Mouse (Mus musculus) brain, embryonic 18.5 days (tissue): Measurements from ENCODE around the gene Chchd3.

ENCODE experiments used
- DNase-seq: peaks from one replicate; pipeline ENCODE4 v3.0.0-alpha.2; 2012; ENCODE audit warnings: low read depth, low spot score

Gene Chchd3

DNA sequence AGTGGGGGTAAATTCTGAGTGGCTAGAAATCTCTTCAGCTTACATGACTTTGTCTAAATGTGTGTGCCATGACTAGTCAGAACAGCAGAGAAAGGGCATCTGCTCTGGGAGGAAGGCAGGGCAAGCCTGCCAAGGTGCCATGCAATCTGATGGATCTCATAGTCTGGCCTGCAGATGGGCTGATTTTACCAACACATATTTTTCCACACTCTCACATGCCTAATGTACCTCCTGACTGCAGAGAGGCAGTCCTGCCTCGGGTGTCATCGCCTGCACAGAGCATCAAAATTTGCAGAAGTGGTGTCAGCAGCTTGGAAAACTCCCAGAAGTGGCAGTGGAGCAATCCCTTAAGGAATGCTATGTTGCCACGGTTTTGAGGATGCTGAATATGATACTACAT, 55.5 kb downstream of the Chchd3 start:
- peak; percentile 34 for DNase-seq

DNA sequence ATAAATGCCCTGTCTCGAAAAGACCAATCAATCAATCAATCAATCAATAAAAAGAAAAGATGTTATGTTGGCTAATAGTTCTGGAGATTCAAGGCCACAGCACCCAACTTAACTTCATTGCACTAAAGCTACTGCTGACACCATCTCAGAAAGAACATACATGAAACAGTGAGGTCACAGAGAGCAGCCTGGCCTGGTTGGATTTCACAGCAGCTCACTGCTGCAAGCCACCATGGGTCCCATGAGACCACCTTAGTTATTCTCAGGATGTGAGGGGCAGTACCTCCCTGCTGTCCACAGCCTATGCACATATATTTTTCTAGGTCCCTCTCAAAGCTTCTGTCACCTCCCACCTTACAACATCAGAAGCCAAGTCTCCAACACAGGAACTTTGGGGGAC, 57.1 kb downstream of the Chchd3 start:
- no peak for DNase-seq

DNA sequence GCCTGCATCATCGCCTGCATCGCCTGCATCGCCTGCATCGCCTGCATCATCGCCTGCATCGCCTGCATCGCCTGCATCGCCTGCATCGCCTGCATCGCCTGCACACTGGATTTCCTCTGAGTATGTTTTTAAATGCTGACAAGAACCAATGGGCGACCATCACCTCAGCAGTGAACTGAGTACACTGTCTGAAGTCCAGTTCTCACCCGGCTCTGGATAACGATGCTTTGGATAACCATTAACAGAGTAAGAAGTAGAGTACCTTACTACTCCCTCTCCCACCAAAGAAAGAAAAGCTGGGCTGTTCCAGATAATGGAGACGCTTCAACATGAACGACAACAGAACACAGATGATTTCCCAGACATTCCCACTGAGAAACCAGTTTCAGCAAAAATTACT, 58.8 kb downstream of the Chchd3 start:
- no peak for DNase-seq

DNA sequence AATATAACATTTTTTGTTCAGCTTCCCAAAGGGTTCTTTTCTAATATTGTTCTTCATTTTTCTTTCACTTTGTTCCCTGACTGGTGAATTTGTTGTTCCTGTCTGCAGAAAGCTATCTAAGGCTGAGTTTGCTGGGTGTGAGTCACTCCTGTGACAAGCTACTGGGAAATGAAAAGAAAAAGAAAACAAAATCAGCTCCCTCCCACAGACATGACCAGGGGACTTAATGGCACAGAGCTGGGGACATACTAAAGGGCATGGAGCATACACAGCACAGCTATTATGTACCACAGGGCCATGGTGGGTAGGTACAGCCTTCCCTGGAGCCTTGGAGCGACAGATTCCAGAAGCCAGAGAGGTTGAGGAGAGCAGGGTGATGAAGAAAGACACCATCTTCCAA, 63.5 kb downstream of the Chchd3 start:
- DNase-seq, result no peak

DNA sequence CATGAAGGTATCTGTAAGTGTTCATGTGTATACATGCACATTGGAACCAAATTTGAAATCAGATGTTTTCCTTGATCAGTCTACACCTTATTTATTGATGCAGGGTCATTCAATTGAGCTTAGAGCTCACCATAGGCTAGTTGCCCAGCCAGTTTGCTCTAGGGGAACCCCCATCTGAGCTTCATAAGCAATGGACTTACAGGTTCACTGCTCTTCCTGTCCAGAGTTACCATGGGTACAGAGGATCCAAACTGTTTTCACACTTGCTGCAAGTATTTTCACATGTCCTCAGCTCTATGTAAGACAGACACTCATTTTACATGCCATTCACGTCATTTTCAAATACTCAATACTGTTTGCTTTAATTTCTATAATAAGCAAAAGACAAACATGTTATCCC, 66.2 kb downstream of the Chchd3 start:
- DNase-seq, result no peak

DNA sequence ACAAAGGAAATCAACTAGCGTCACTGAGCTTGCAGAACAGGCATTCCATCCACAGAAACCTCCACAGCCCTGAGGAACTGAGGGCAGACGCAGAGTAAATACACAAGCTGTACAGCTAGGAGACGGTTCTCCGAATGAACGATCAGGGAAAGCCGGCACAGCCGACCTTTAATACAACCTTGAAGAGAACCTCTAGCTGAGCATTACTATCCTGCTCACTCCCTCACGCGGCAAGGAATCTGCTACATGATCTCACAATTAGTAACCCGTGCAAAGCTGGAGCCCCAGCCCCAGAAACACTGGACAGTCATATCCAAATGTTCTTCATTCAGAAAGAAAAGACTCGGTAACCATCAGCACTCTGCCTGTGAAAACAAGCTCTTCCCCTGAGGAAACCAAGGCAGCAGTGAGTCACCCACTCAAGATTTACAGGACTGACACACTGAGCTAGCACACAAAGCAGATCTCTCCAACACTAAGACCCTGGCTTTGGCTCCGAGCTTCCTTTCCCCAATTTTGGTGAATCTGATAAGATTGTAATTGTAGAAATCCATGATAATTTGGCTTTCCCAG, 69.9 kb downstream of the Chchd3 start:
- no peak for DNase-seq

DNA sequence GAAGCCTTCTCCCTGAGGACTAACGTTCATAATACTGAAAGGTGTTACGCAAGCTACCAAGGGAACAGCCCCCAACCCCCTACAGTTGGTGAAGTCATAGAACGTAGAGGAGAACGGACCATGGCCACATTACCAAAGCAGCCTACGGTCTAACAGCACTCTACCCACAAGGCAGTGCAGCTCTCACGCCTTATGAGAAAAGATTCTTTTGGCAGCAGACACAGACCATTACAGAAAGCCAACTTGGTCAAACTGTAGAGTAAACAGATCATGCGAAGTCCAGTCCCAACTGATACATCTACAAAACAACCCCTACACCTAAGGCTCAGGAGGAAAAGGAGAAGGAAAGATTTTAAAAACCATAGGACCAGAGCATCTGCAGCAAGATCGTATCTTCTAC, 71.5 kb downstream of the Chchd3 start:
- no peak for DNase-seq

DNA sequence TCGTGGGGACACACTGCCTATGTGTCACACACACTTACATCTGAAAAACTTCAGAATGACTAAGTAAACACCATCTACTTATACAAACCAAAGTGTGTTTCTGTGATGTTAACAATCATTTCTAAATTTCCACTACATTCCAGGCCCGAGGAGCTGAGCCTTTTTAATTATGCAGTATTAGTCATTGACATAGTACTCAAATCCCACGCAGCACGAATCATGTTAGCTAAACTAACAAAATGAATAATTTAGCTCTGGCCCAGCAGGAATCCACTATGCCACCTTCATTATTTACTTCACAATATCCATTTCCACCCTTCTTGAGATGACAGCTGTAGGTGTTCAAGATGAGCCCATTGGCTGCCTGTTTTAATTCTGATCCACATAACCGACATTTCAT, 76.2 kb downstream of the Chchd3 start:
- DNase-seq, result no peak

DNA sequence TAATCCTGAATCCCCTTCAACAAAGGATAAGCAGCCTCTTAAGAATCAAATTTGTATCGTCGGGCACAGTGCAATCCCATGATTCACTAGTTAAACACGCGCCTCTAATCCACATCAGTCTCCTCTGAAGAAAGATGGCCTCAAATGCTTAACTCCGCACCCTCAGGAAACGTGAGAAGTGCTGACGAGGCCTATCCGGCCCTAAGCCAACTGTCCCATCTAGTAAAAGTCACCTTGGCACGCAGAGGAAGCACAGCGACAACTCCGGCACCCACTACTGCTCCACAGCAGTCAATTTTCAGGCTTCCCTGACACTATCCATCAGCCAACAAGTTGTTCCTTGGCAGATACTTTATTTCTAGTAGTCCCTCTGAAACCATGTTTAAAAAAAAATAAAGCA, 78.8 kb downstream of the Chchd3 start:
- DNase-seq, result no peak

DNA sequence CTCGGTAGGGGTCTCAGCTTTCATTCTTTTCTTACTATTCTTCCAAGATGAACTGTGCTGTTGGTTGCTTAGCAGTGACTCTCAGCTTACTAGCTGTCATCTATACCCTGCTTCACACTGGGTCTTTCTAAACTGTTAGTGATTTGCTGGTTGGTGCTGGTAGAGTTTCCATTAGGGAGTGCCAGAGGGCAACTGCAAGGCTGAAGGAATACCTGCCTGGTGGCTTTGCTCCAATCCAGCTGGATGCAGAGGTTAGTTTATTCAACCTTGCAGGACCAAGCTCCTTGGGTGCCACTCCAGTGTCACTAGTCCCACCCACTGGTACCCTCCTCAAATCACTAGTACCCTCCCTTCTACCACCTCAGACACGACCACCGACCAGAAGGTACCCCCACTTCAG, 81.2 kb downstream of the Chchd3 start:
- no peak for DNase-seq

DNA sequence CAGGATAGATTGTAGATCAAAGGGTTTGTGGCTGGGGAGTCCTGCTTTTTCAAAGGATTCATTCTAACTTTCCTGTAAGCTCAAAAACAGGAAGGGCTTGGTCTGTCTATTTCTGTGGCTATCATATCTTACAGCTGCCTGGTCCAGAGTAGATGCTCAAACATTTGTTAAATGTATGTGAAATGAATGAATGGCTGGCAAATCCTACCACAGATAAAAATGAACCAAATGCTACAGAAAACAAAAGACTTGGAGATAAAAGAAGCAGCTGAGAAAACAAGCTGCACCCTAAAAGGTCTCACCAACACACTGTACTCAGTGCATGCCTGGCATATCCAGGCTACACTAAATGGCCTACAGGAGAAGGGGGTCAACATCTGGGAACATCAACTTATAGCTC, 88.1 kb downstream of the Chchd3 start:
- DNase-seq, result no peak

DNA sequence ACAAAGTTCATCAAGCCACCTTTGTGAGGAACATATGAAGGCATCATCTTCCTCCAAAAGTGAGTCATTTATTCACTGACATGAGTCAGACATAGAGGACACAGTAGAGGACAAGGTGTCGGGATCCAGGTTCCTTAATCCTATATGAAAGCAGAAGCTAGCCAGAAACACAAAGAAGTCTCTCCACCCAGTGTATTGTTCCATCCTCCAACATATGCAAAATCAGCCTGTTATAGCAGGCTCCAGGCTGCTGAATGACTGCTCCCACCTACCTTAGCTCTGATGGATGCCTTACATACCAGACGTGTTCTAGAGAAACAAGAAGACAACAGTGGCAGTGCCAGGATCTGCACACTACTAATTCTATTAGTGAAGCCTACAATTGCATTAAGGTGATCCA, 91.1 kb downstream of the Chchd3 start:
- no peak for DNase-seq

DNA sequence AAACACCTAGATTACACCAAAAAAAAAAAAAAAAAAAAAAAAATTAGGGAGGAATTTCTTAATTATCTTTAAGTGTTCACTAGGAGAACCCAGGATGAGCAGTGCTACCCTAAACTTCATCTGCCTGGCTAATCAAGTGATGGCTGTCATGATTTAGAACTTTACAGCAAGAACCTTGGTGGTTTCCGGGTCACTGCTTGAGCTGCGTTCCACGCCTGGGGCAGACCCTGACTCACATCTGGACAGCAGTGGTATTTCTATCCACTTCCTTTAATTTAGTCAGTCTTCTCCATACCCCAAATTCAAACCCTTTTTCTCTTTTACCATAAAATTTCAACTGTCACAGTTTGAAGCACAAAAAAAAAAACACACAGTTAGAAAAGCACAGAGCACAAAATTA, 98.0 kb downstream of the Chchd3 start:
- DNase-seq, result no peak

DNA sequence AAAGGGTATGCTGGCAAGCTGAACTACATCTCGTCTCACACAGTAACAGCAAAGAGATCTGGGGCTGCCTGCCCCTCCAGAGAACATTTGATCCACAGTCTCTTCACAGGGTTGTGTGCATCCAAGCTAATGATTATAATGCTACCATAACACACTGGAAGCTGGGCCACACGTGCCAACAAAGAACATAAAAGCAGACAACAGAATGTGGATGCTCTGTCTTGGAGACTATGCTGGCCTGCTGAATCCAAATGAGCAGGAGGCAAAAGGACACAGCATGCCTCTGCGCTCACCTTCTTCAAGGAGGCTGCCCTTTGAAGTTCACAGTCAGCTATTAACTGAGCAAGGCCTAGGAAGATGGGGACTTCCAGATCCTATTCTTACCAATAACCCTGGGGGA, 98.6 kb downstream of the Chchd3 start:
- no peak for DNase-seq

DNA sequence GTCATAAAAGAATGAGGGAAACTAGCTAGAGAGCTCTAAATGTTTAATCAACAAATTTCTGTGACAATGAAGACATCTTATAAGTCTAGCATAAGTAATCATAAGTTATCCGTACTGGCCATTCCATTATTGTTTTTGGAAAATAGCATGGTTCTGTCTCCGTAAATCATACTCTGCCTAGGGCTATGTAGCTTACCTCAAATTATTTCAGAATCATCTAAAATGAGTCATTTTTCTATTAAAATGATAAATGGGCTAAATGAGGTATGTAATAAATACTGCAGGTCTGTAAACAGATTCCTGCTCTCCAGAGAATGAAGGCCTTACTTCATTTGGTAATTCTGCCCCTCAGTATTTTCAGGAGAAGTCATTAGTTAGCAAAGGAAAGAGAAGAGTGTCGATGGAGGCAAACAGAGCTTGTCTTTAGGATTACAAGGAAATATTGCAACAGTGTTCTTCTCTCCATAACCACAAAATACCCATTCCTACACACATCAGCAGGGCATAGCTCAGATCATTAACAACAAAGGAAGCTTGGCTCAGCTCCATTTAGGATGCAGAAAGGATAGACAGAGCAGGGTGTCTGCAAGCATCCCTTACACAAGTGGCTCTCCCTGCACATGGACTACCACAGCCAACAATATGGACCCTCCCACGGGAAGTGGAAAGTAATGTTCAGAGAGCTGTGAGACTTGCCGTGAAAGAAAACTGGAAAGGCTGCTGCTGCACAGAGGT, 100.1 kb downstream of the Chchd3 start:
- DNase-seq, result no peak

DNA sequence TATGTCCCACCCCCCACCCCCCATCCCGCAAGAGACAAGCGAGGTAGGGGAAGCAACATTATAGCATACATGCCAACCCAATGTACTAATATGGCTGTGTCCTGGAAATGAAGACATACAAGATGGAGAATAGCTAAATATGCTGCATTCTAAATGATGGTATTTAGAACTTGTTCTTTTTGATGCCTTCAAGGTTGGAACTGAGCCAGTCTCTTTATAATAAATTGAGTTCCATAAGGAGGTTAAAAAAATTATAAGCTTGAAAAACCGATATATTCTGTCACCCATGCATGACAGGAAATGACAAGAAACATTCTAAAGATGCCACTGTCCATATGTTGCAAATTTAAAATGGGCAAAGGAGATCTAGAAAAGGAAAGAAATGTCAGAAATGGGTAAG, 104.6 kb downstream of the Chchd3 start:
- no peak for DNase-seq

DNA sequence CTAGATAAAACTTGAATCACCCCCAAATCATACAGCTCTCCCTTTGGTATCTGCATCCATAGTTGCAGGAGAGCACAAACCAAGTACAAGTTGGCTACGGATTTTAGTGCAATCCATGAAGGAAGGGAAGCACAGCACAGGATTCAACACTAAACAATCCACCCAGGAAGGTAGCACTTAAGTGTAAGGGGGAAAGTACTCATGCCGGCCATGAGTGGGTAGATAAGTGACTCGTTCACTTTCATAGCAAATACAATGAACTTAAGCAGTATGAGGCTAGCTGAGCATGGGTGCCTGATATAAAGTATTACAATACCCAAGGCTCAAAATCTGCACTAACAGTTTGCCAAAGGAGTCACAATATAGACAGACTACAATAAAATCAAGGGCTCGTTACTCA, 109.1 kb downstream of the Chchd3 start:
- no peak for DNase-seq

DNA sequence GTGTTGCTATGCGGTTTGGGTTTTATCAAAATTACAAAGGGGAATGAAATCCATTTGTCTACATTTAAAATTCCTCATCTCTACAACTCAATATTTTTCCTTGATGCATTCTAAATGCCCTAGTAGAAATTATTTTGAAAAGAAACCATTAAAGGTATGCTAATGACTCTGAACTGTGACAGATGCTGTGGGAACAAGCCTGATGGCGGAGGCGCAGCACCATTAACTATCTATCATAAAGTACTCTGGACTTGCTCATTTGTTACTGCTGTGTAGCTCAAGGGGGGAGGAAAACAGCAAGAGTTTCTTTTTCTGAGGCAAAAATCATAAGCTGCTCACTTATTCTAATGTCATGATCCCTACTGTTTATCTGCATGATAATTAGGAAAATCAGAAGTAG, 110.4 kb downstream of the Chchd3 start:
- DNase-seq, result no peak

DNA sequence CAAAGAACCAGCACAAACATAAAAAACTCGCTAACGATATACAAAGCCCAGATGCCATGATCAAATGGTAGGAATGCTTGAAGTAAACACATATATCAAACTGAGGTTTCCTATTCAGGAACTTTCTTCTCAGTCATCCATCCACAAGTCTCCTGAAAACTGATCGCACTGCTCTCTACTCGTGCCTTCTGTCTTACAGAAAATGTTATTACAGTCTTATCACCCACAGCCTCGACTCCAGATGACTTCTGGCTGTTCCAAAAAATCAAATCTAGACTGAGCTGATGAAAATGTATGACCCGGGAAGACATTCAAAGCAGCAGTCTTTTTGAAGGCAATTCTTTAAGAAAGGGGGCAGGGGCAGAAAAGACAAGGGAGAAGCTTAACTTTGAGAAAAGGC, 112.8 kb downstream of the Chchd3 start:
- no peak for DNase-seq

DNA sequence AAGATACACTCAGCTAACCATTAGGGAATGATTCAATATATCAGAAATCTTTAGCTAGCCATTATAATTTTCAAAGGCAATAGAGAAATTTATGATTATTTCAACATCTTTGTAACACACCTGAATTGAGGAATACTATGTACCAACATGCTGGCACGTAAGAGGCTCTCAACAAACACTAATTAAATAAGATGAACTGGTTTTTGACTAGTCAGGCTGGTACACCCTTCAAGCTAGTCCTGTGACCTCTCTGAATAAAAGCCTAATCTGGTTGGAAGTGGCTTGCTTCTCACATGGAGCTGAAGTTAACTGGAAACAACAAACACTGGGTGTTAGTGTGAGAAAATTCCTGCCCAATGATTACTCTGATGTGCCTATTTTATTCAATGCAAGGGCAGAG, 115.1 kb downstream of the Chchd3 start:
- DNase-seq, result no peak

DNA sequence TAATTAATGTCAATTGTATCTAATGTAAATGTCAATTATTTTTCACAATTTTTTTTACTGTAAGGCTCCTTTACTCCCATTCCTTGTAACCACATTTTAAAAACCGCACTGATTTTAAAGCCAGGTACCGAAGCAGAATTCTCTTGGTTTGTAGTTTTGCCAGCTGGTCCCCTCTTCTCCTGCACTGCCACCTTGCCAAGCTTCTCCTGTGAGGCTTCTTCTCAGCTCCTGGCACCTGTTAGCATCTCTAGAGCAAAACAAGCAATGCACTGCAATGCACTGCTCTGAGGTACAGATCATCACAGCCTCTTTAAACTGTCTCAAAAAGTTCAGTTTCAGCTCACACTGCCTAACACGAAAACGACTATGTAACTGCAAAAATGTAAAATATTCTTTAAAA, 116.4 kb downstream of the Chchd3 start:
- DNase-seq, result no peak

DNA sequence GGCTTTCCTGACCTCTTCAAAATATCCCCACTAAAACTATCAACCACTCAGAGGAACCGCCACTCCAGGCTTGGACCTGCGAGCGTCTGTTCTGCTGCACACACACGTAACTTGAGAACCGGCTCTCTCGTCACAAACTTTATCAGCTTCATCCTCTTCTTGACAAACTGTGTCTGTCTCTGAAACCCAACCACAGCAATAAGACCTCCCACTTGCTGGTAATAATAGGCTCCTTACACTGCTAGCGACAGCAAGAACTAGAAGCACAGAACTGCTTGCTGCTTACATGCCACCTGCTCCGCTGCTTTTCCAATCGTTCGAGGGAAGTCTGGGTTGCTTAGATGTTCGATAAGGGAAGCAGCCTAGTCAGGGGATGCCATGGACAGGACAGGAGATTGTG, 119.8 kb downstream of the Chchd3 start:
- DNase-seq, result no peak

DNA sequence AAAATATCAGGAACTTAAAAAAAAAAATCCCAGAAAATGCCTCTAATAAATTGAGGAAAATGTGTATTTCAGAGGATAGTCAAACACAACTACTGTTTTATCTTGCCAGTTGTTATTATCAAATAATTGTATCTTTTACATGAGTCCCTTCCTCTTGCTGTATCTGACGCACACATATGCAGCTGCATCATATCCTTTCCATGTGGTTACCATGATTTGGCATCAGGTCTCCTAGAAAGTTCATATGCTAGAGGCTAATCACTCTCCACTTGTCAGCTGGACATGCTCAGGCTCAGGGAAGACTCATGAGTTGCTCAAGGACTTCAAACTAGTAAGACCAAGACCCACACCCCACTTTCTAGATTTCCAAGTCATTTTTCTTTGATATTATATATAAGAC, 122.4 kb downstream of the Chchd3 start:
- no peak for DNase-seq

DNA sequence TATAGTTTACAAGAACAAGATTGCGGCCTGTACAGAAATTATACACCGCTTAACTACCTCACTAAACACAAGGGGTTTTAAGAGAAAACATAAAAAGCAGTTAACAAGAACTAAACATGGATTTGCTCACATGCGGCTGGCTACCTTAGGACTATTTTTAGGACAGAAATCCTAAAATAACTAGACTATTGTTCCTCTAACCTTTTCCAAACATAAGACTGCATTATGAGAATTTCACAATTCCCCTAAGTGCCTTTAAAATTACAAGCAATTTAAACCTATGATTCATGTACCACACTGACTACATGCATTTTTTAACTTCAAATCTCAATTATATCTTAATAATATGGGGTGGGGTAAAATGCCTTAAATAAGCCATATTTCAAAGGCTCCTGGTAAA, 123.3 kb downstream of the Chchd3 start:
- DNase-seq, result no peak
